Mouse (Mus musculus): ENCODE data around the gene Ergic1. TPM values are rescaled to one million over a fixed set of nuclear protein-coding genes. Genes with fewer than 3 reads are reported as not detected.
A peak's percentile ranks its signal among the peaks of the same experiment; 100 is the strongest.

Ergic1 gene
- polyA plus RNA-seq, 1 experiment from 2014 or later, result 39.0 TPM

- 64% methylated on average over 3 of the region's 3 CpGs for WGBS (ENCODE audit: insufficient replicate concordance)
- no peak overlapping the region for H3K9ac ChIP-seq (ENCODE audit: low read depth, low read length)
- no peak for ATAC-seq (ENCODE audit: low read depth)
- H3K4me2 ChIP-seq (ENCODE audit: low read depth, low read length), result no peak overlapping the region
- H3K4me1 ChIP-seq (ENCODE audit: control insufficient read depth, low read depth, low read length), result peaks cover 4% of the 10 kb centered on the region; the same call in 1 of the 2 replicates
- no peaks in the 10 kb centered on the region for H3K27me3 ChIP-seq (ENCODE audit: control insufficient read depth, insufficient read depth, low read depth, low read length)
- H3K9me3 ChIP-seq (replicated peaks; ENCODE audit: control insufficient read depth, low read length), result no peaks in the 10 kb centered on the region
- H3K36me3 ChIP-seq (ENCODE audit: control insufficient read depth, insufficient read depth), result peaks cover 5% of the 10 kb centered on the region; the same call in 1 of the 2 replicates
- no peak overlapping the region for H3K4me3 ChIP-seq (ENCODE audit: low read depth, low read length)
- H3K27ac ChIP-seq (ENCODE audit: low read length), result no peak overlapping the region
These were observed 79.0 kb downstream of the Ergic1 start for GRCm38 (mm10) chr17:26640286-26640740.

- H3K27ac ChIP-seq (ENCODE audit: low read length), result no peak overlapping the region
- peaks cover under 1% of the 10 kb centered on the region; the same call in 1 of the 2 replicates for H3K4me1 ChIP-seq (ENCODE audit: control insufficient read depth, low read depth, low read length)
- peaks cover 5% of the 10 kb centered on the region; the same call in 1 of the 2 replicates for H3K36me3 ChIP-seq (ENCODE audit: control insufficient read depth, insufficient read depth)
- no peaks in the 10 kb centered on the region for H3K27me3 ChIP-seq (ENCODE audit: control insufficient read depth, insufficient read depth, low read depth, low read length)
- H3K4me2 ChIP-seq (ENCODE audit: low read depth, low read length), result no peak overlapping the region
- H3K4me3 ChIP-seq (ENCODE audit: low read depth, low read length), result no peak overlapping the region
- no peak for ATAC-seq (ENCODE audit: low read depth)
- no peak overlapping the region for H3K9ac ChIP-seq (ENCODE audit: low read depth, low read length)
- WGBS (ENCODE audit: insufficient replicate concordance), result 83% methylated on average over 8 of the region's 8 CpGs
- H3K9me3 ChIP-seq (replicated peaks; ENCODE audit: control insufficient read depth, low read length), result no peaks in the 10 kb centered on the region
These were observed 82.2 kb downstream of the Ergic1 start for GRCm38 (mm10) chr17:26643456-26643855.

- H3K27me3 ChIP-seq (ENCODE audit: control insufficient read depth, insufficient read depth, low read depth, low read length), result no peaks in the 10 kb centered on the region
- no peak overlapping the region for H3K9ac ChIP-seq (ENCODE audit: low read depth, low read length)
- no peak overlapping the region for H3K27ac ChIP-seq (ENCODE audit: low read length)
- H3K4me3 ChIP-seq (ENCODE audit: low read depth, low read length), result no peak overlapping the region
- H3K4me1 ChIP-seq (ENCODE audit: control insufficient read depth, low read depth, low read length), result no peaks in the 10 kb centered on the region; the same call in 1 of the 2 replicates
- H3K9me3 ChIP-seq (replicated peaks; ENCODE audit: control insufficient read depth, low read length), result no peaks in the 10 kb centered on the region
- no peak overlapping the region for H3K4me2 ChIP-seq (ENCODE audit: low read depth, low read length)
- WGBS (ENCODE audit: insufficient replicate concordance), result 84% methylated on average over 2 of the region's 2 CpGs
- ATAC-seq (ENCODE audit: low read depth), result no peak
- H3K36me3 ChIP-seq (ENCODE audit: control insufficient read depth, insufficient read depth), result peaks cover 5% of the 10 kb centered on the region
These were observed 82.7 kb downstream of the Ergic1 start for GRCm38 (mm10) chr17:26643993-26644392.

- 77% methylated on average over 9 of the region's 9 CpGs for WGBS (ENCODE audit: insufficient replicate concordance)
- Histone ChIP-seq H3K4me2 (ENCODE audit: low read depth, low read length) (no peak overlapping the region), H3K36me3 (ENCODE audit: control insufficient read depth, insufficient read depth) (peaks cover 5% of the 10 kb centered on the region), H3K9me3 (replicated peaks; ENCODE audit: control insufficient read depth, low read length) (no peaks in the 10 kb centered on the region), H3K27me3 (ENCODE audit: control insufficient read depth, insufficient read depth, low read depth, low read length) (no peaks in the 10 kb centered on the region), H3K9ac (ENCODE audit: low read depth, low read length) (no peak overlapping the region), H3K4me3 (ENCODE audit: low read depth, low read length) (no peak overlapping the region), H3K4me1 (ENCODE audit: control insufficient read depth, low read depth, low read length) (no peaks in the 10 kb centered on the region; the same call in 1 of the 2 replicates), H3K27ac (ENCODE audit: low read length) (no peak overlapping the region)
- ATAC-seq (ENCODE audit: low read depth), result no peak
These were observed 83.5 kb downstream of the Ergic1 start for GRCm38 (mm10) chr17:26644509-26645410.

GRCm38 (mm10) chr17:26645411-26645854 is 84.1 kb downstream of the Ergic1 start:
- Histone ChIP-seq H3K9me3 (replicated peaks; ENCODE audit: control insufficient read depth, low read length) (no peaks in the 10 kb centered on the region), H3K4me3 (ENCODE audit: low read depth, low read length) (no peak overlapping the region), H3K9ac (ENCODE audit: low read depth, low read length) (no peak overlapping the region), H3K36me3 (ENCODE audit: control insufficient read depth, insufficient read depth) (peaks cover 5% of the 10 kb centered on the region), H3K27me3 (ENCODE audit: control insufficient read depth, insufficient read depth, low read depth, low read length) (no peaks in the 10 kb centered on the region), H3K4me1 (ENCODE audit: control insufficient read depth, low read depth, low read length) (no peaks in the 10 kb centered on the region; the same call in 1 of the 2 replicates), H3K27ac (ENCODE audit: low read length) (no peak overlapping the region), H3K4me2 (ENCODE audit: low read depth, low read length) (no peak overlapping the region)
- no peak for ATAC-seq (ENCODE audit: low read depth)
- 61% methylated on average over 8 of the region's 8 CpGs for WGBS (ENCODE audit: insufficient replicate concordance)

GRCm38 (mm10) chr17:26647283-26647682 is 86.0 kb downstream of the Ergic1 start:
- H3K4me2 ChIP-seq (ENCODE audit: low read depth, low read length), result no peak overlapping the region
- no peaks in the 10 kb centered on the region; the same call in 1 of the 2 replicates for H3K4me1 ChIP-seq (ENCODE audit: control insufficient read depth, low read depth, low read length)
- no peak overlapping the region for H3K27ac ChIP-seq (ENCODE audit: low read length)
- no peaks in the 10 kb centered on the region for H3K9me3 ChIP-seq (replicated peaks; ENCODE audit: control insufficient read depth, low read length)
- peak; percentile 5; the same call in 1 of the 2 replicates for ATAC-seq (ENCODE audit: low read depth)
- H3K27me3 ChIP-seq (ENCODE audit: control insufficient read depth, insufficient read depth, low read depth, low read length), result no peaks in the 10 kb centered on the region
- WGBS (ENCODE audit: insufficient replicate concordance), result 68% methylated on average over 13 of the region's 13 CpGs
- H3K36me3 ChIP-seq (ENCODE audit: control insufficient read depth, insufficient read depth), result no peaks in the 10 kb centered on the region; the same call in 1 of the 2 replicates
- no peak overlapping the region for H3K9ac ChIP-seq (ENCODE audit: low read depth, low read length)
- no peak overlapping the region for H3K4me3 ChIP-seq (ENCODE audit: low read depth, low read length)

GRCm38 (mm10) chr17:26649565-26649964 is 88.3 kb downstream of the Ergic1 start:
- H3K36me3 ChIP-seq (ENCODE audit: control insufficient read depth, insufficient read depth), result peaks cover 4% of the 10 kb centered on the region
- H3K27me3 ChIP-seq (ENCODE audit: control insufficient read depth, insufficient read depth, low read depth, low read length), result no peaks in the 10 kb centered on the region
- H3K4me3 ChIP-seq (ENCODE audit: low read depth, low read length), result no peak overlapping the region
- ATAC-seq (ENCODE audit: low read depth), result no peak
- H3K4me2 ChIP-seq (ENCODE audit: low read depth, low read length), result no peak overlapping the region
- no peaks in the 10 kb centered on the region; the same call in 1 of the 2 replicates for H3K4me1 ChIP-seq (ENCODE audit: control insufficient read depth, low read depth, low read length)
- no peaks in the 10 kb centered on the region for H3K9me3 ChIP-seq (replicated peaks; ENCODE audit: control insufficient read depth, low read length)
- WGBS (ENCODE audit: insufficient replicate concordance), result 64% methylated on average over 4 of the region's 4 CpGs
- H3K27ac ChIP-seq (ENCODE audit: low read length), result no peak overlapping the region
- no peak overlapping the region for H3K9ac ChIP-seq (ENCODE audit: low read depth, low read length)

- WGBS (ENCODE audit: insufficient replicate concordance), result 76% methylated on average over 14 of the region's 14 CpGs
- no peak for ATAC-seq (ENCODE audit: low read depth)
- Histone ChIP-seq H3K27me3 (ENCODE audit: control insufficient read depth, insufficient read depth, low read depth, low read length) (no peaks in the 10 kb centered on the region), H3K4me2 (ENCODE audit: low read depth, low read length) (no peak overlapping the region), H3K4me1 (ENCODE audit: control insufficient read depth, low read depth, low read length) (no peaks in the 10 kb centered on the region), H3K36me3 (ENCODE audit: control insufficient read depth, insufficient read depth) (peaks cover 4% of the 10 kb centered on the region), H3K4me3 (ENCODE audit: low read depth, low read length) (no peak overlapping the region), H3K9ac (ENCODE audit: low read depth, low read length) (no peak overlapping the region), H3K27ac (ENCODE audit: low read length) (no peak overlapping the region), H3K9me3 (replicated peaks; ENCODE audit: control insufficient read depth, low read length) (no peaks in the 10 kb centered on the region)
These were observed 89.4 kb downstream of the Ergic1 start for GRCm38 (mm10) chr17:26650451-26651363.

All from liver, embryonic 16.5 days (tissue).